Mouse (Mus musculus): ENCODE results near the gene Kmt5b.

The Kmt5b gene

GRCm38 (mm10) chr19:3842359-3843148 is 75.3 kb downstream of the Kmt5b start:
- in situ Hi-C loops (cut with MboI, MseI), result no loop called here

GRCm38 (mm10) chr19:3843629-3844028 is 76.4 kb downstream of the Kmt5b start:
- in situ Hi-C loops (cut with MboI, MseI), result no loop called here

GRCm38 (mm10) chr19:3844836-3845235 is 77.6 kb downstream of the Kmt5b start:
- in situ Hi-C loops (cut with MboI, MseI), result no loop called here

GRCm38 (mm10) chr19:3845339-3845738 is 78.1 kb downstream of the Kmt5b start:
- in situ Hi-C loops (cut with MboI, MseI), result no loop called here

GRCm38 (mm10) chr19:3845803-3846406 is 78.7 kb downstream of the Kmt5b start:
- in situ Hi-C loops (cut with MboI, MseI), result no loop called here

- in situ Hi-C loops (cut with MboI, MseI), result no loop called here
These were observed 79.7 kb downstream of the Kmt5b start for GRCm38 (mm10) chr19:3846676-3847604.

- in situ Hi-C loops (cut with MboI, MseI), result no loop called here
These were observed 80.5 kb downstream of the Kmt5b start for GRCm38 (mm10) chr19:3847711-3848110.

GRCm38 (mm10) chr19:3848207-3848808 is 81.1 kb downstream of the Kmt5b start:
- in situ Hi-C loops (cut with MboI, MseI), result no loop called here

GRCm38 (mm10) chr19:3849251-3849650 is 82.0 kb downstream of the Kmt5b start:
- in situ Hi-C loops (cut with MboI, MseI), result no loop called here

- in situ Hi-C loops (cut with MboI, MseI), result no loop called here
These were observed 82.9 kb downstream of the Kmt5b start for GRCm38 (mm10) chr19:3850076-3850475.

- in situ Hi-C loops (cut with MboI, MseI), result no loop called here
These were observed 83.7 kb downstream of the Kmt5b start for GRCm38 (mm10) chr19:3850847-3851469.

GRCm38 (mm10) chr19:3851502-3851962 is 84.3 kb downstream of the Kmt5b start, which contains the start of gene Chka:
TSS of gene Chka (plus strand) at chr19:3851773.
- in situ Hi-C loops (cut with MboI, MseI), result no loop called here

GRCm38 (mm10) chr19:3851979-3852681 is 84.9 kb downstream of the Kmt5b start:
- in situ Hi-C loops (cut with MboI, MseI), result no loop called here

- in situ Hi-C loops (cut with MboI, MseI), result no loop called here
These were observed 85.9 kb downstream of the Kmt5b start for GRCm38 (mm10) chr19:3853121-3853520.

GRCm38 (mm10) chr19:3853891-3854290 is 86.7 kb downstream of the Kmt5b start:
- in situ Hi-C loops (cut with MboI, MseI), result no loop called here

GRCm38 (mm10) chr19:3855091-3855490 is 87.9 kb downstream of the Kmt5b start:
- in situ Hi-C loops (cut with MboI, MseI), result no loop called here

- in situ Hi-C loops (cut with MboI, MseI), result no loop called here
These were observed 88.4 kb downstream of the Kmt5b start for GRCm38 (mm10) chr19:3855601-3856000.

- in situ Hi-C loops (cut with MboI, MseI), result no loop called here
These were observed 90.0 kb downstream of the Kmt5b start for GRCm38 (mm10) chr19:3857220-3857619.

- in situ Hi-C loops (cut with MboI, MseI), result no loop called here
These were observed 95.5 kb downstream of the Kmt5b start for GRCm38 (mm10) chr19:3862713-3863112.

- in situ Hi-C loops (cut with MboI, MseI), result no loop called here
These were observed 97.7 kb downstream of the Kmt5b start for GRCm38 (mm10) chr19:3864960-3865359.

All from T-helper 1 cell (primary cell).